Mouse (Mus musculus) thymus, adult 2 months (tissue): Measurements from ENCODE around the gene Pigp. TPM values are rescaled to one million over a fixed set of nuclear protein-coding genes. Genes with fewer than 3 reads are reported as not detected.

Source experiments
- DNase-seq: peaks from one replicate; pipeline ENCODE4 v3.0.0; 2021
- H3K27ac ChIP-seq: fragments of 200-500 bp; 2 replicates; pipeline ENCODE4 v1.5.1; 2012; ENCODE audit warnings: low read length, control low read depth; ENCODE audit not compliant: control insufficient read depth, insufficient read depth
- H3K27me3 ChIP-seq: fragments of 200-500 bp; 2 replicates; pipeline ENCODE4 v1.6.1; 2012; ENCODE audit warnings: mild to moderate bottlenecking, low read length, moderate library complexity, mixed read lengths; ENCODE audit not compliant: control insufficient read depth, insufficient read depth
- H3K36me3 ChIP-seq: fragments of 200-500 bp; 2 replicates; pipeline ENCODE4 v1.6.1; 2012; ENCODE audit warnings: mild to moderate bottlenecking, low read length, moderate library complexity; ENCODE audit not compliant: control insufficient read depth, insufficient read depth
- H3K4me1 ChIP-seq: fragments of 200-500 bp; replicated peaks from 2 replicates; pipeline ENCODE4 v1.6.1; 2012; ENCODE audit warnings: low read length; ENCODE audit not compliant: control insufficient read depth, insufficient read depth
- H3K4me3 ChIP-seq: fragments of 200-500 bp; 2 replicates; pipeline ENCODE4 v1.5.1; 2012; ENCODE audit warnings: mild to moderate bottlenecking, low read length, control low read depth, moderate library complexity; ENCODE audit not compliant: control insufficient read depth, insufficient read depth
- CTCF ChIP-seq: fragments of 200-500 bp; IDR thresholded peaks from 2 replicates; pipeline ENCODE4 v1.5.1; 2012; ENCODE audit warnings: mild to moderate bottlenecking, control low read depth, low read length, moderate library complexity, borderline replicate concordance; ENCODE audit not compliant: control insufficient read depth, poor library complexity, insufficient read depth; ENCODE audit errors: extremely low read depth
- POLR2A ChIP-seq: fragments of 200-500 bp; IDR thresholded peaks from 2 replicates; pipeline ENCODE4 v1.6.1; 2012; ENCODE audit warnings: mild to moderate bottlenecking, low read length, control low read depth, moderate library complexity; ENCODE audit not compliant: control insufficient read depth, poor library complexity, insufficient read depth; ENCODE audit errors: extremely low read depth
- WGBS: fragments of 180-500 bp; shearing (Covaris S2); methylation state at CpG from one replicate; pipeline ENCODE4 v1.1.7; 2018; 5-methylcytosine and 5-hydroxymethylcytosine counted together
- polyA plus RNA-seq: library from polyadenylated mRNA; depleted of rRNA; stranded (reverse); fragments of >200 nt; gene quantifications from 2 replicates; pipeline ENCODE4 v1.2.3, GENCODE M21; 2012

Gene Pigp
- polyA plus RNA-seq, 1 experiment, result 23.2 TPM

DNA sequence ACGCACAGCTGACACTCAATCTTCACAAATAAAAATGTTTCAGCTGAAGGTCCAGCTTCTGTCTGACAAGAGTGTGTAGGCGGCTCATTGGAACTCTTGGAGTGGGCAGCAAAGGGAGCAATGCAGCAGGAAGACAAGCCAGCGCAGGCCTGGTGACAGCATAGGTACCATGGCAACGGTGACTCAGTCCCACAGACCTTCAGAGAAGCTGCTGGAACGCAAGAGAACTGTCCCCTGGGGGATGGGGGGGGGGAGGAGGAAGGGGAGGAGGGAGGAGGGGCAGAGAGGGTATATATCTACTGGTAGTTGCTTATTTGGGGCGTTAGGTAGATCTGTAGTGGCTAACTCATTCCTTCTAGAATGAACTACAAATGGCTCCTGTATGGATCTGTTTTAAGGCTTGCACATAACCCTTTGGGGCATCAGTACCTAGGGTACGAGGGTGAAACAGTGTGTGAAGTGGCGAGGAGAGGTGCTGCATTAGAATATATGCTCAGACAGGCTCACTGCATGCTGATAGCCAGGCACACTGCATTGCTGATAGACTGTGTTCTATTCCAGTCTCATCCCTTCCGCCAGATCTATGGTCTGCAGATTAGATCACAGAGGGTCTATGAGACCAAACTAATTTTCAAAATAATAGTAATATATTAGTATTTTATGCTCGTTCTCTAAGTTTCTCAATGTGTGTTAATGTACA lies 9.3 kb downstream of the Pigp start:
- no peak for TF ChIP-seq POLR2A
- no peak for TF ChIP-seq CTCF
- H3K4me1 ChIP-seq, result 0 out of 2 replicates have a peak, but pooled peaks cover 2% of the 10 kb centered on the region
- 71% methylated on average over 10 of the region's 10 CpGs for WGBS
- no peak overlapping the region for H3K27ac ChIP-seq
- no peak overlapping the region for H3K4me3 ChIP-seq
- H3K27me3 ChIP-seq, result no peaks in the 10 kb centered on the region
- no peak for DNase-seq
- no peaks in the 10 kb centered on the region for H3K36me3 ChIP-seq

DNA sequence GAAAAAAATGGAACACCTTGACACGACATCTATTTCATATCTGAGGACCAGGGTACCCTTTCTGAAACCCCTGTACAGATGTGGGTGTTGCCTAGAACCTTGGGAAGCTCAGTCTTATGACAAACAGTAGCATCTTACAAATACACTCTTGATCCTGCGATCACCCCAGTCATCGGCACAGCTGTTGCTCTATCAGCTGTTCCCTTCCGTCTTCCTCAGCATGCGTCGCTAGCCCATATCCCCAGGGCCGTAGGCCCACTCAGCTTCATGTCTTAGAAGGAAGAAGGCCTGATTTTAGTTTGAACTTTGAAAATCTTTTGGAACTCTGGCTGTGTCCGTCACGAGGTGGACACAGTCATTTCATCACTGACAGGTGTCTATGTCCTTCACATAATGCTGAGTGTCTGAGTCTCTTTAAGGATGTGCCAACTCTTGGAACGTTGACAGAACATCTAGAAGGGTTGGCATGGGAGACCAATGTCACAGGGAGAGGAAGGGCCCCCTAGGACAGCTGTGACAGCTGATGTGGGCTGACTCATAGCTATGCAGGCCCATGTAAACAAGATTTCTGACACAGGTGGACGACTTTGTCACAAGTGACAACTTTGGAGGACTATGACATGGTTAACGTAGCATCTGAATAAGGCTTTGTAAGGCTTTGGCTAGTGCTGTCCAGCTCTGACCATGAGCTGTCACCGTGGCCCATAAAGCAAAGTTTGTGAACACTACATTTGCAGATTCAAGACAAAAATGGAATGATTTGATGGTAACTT lies 10.9 kb downstream of the Pigp start:
- Histone ChIP-seq H3K4me3 (no peak overlapping the region), H3K27me3 (no peaks in the 10 kb centered on the region), H3K27ac (no peak overlapping the region), H3K4me1 (0 out of 2 replicates have a peak, but pooled peaks cover 2% of the 10 kb centered on the region), H3K36me3 (no peaks in the 10 kb centered on the region)
- 95% methylated on average over 13 of the region's 13 CpGs for WGBS
- DNase-seq, result no peak
- no peak for TF ChIP-seq CTCF
- TF ChIP-seq POLR2A, result no peak

GRCm38 (mm10) chr16:94358091-94358490 lies 13.6 kb downstream of the Pigp start:
- 0 out of 2 replicates have a peak, but pooled peaks cover 2% of the 10 kb centered on the region for H3K4me1 ChIP-seq
- 92% methylated on average over 3 of the region's 3 CpGs for WGBS
- no peak for DNase-seq
- H3K4me3 ChIP-seq, result no peak overlapping the region
- no peak for TF ChIP-seq CTCF
- TF ChIP-seq POLR2A, result no peak
- H3K27me3 ChIP-seq, result no peaks in the 10 kb centered on the region
- H3K27ac ChIP-seq, result no peak overlapping the region
- H3K36me3 ChIP-seq, result no peaks in the 10 kb centered on the region

- no peak for TF ChIP-seq POLR2A
- TF ChIP-seq CTCF, result no peak
- no peak for DNase-seq
- WGBS, result 87% methylated on average over 11 of the region's 11 CpGs
- H3K4me3 ChIP-seq, result no peak overlapping the region
- no peaks in the 10 kb centered on the region for H3K27me3 ChIP-seq
- H3K36me3 ChIP-seq, result no peaks in the 10 kb centered on the region
- no peak overlapping the region for H3K27ac ChIP-seq
- 0 out of 2 replicates have a peak, but pooled peaks cover 2% of the 10 kb centered on the region for H3K4me1 ChIP-seq
Measured at GRCm38 (mm10) chr16:94356776-94357494, 14.7 kb downstream of the Pigp start.

- Histone ChIP-seq H3K4me3 (no peak overlapping the region), H3K36me3 (no peaks in the 10 kb centered on the region), H3K27ac (no peak overlapping the region), H3K4me1 (0 out of 2 replicates have a peak, but pooled peaks cover 2% of the 10 kb centered on the region), H3K27me3 (no peaks in the 10 kb centered on the region)
- no peak for DNase-seq
- TF ChIP-seq POLR2A (no peak), CTCF (no peak)
- WGBS, result 64% methylated on average over 7 of the region's 7 CpGs
Measured at GRCm38 (mm10) chr16:94356046-94356445, 15.6 kb downstream of the Pigp start.

- Histone ChIP-seq H3K27ac (no peak overlapping the region), H3K4me3 (no peak overlapping the region), H3K4me1 (0 out of 2 replicates have a peak, but pooled peaks cover 2% of the 10 kb centered on the region), H3K27me3 (no peaks in the 10 kb centered on the region), H3K36me3 (no peaks in the 10 kb centered on the region)
- 5% methylated on average over 9 of the region's 9 CpGs for WGBS
- no peak for TF ChIP-seq POLR2A
- no peak for TF ChIP-seq CTCF
- DNase-seq, result peak; percentile 49
Measured at GRCm38 (mm10) chr16:94354450-94354849, 17.2 kb downstream of the Pigp start.
